Mouse (Mus musculus) bone marrow macrophage, adult 2 months (primary cell): ENCODE data around the gene Myo7a. TPM values are rescaled to one million over a fixed set of nuclear protein-coding genes. Genes with fewer than 3 reads are reported as not detected.
A peak's percentile ranks its signal among the peaks of the same experiment; 100 is the strongest.

ENCODE experiments used
- H3K27ac ChIP-seq: 2 replicates; pipeline ENCODE4 v1.5.1; 2012; ENCODE audit warnings: low read depth, low read length; ENCODE audit not compliant: insufficient read depth
- H3K4me1 ChIP-seq: 2 replicates; pipeline ENCODE4 v1.6.1; 2012; ENCODE audit warnings: low read length; ENCODE audit not compliant: control insufficient read depth, insufficient read depth
- H3K4me3 ChIP-seq: 2 replicates; pipeline ENCODE4 v1.5.1; 2012; ENCODE audit warnings: mild to moderate bottlenecking, low read length, moderate library complexity; ENCODE audit not compliant: insufficient read depth
- CTCF ChIP-seq: IDR thresholded peaks from 2 replicates; pipeline ENCODE4 v1.5.1; 2012; ENCODE audit warnings: low read depth, mild to moderate bottlenecking, low read length, moderate library complexity
- POLR2A ChIP-seq: IDR thresholded peaks from 2 replicates; pipeline ENCODE4 v1.6.1; 2012; ENCODE audit warnings: mild to moderate bottlenecking, low read depth, low read length, borderline replicate concordance
- polyA plus RNA-seq: library from polyadenylated mRNA; stranded (reverse); fragments of >200 nt; gene quantifications from 2 replicates; pipeline ENCODE4 v1.2.4, GENCODE M21; 2012; ENCODE audit not compliant: missing spikeins, insufficient read depth, insufficient read length

Myo7a gene
- 19.9 and 26.4 TPM in 2 replicates for polyA plus RNA-seq

DNA sequence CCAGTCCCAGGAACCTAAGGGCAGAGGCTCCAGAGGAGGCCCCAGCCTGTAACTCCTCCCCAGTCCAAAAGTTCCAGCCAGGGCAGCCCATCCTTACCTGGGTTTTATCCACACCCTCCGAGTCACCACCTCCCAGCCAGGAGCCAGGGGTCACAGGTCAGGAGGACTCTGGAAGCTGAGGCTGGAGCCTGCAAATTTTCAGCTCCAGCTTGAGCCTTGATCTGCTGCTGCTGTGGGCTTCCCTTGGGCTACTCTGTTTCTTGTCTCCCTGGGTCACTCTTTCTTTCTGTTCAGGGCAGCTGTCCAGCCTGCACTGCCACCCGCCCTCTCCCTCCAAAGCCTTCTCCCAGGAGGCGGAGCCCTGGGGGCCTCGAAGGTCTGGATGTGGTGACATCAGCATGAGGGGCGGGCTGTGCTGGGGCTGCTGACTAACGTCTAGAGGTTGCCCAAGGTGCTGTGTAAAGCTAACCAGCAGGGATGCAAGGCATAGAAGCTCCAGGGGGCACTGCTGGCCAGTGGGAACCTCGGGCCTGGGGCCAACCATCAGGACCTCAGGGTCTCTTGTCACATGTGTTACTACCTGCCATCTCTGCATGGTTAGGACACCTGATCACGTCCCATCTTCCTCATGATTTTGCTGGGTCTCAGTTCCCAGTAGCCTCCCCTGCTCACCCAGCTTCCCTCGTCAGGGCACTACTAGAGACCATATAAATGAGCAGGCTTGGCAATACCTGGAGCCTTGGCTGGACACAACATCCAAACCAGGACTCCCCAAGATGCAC is at the start of gene Myo7a:
Gene Myo7a (minus strand): TSS at position 346 of the 782 bp plus-strand sequence.
- TF ChIP-seq POLR2A: no peak
- no peak for TF ChIP-seq CTCF
- no peak within 1 kb of the TSS for H3K27ac ChIP-seq
- H3K4me1 ChIP-seq: peaks cover 18% of the 10 kb centered on the region
- peak within 1 kb of the TSS; percentile 43 for H3K4me3 ChIP-seq

DNA sequence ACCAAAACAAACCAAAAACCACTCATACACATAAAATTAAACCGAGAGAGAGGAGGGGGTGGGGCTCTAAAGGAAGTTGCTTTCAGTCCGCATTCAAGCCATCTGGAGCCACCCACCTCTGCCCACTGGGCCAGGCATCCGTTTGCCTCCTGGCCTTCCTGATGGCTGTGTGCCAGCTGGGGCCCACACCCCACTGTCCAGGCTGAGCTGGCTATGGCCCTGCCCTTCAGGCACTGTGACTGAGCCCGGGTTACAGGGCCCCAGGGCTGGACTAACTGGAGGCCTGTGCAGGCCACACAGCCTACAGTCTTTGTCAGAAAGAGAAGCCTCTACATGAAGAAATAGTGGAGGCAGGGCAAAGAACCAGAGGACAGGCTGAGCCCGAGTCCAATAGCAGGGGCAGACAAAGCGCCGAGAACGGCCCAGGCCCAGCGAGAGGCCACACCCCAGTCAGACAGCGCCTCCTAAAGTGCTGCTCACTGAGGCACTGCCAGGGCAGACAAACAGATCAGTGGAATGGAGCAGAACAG is 45.7 kb upstream of the Myo7a start:
- no peak for TF ChIP-seq POLR2A
- no peak for TF ChIP-seq CTCF
- no peak overlapping the region for H3K4me3 ChIP-seq
- peak overlapping the region; percentile 50 for H3K27ac ChIP-seq
- peaks cover 21% of the 10 kb centered on the region for H3K4me1 ChIP-seq

- Histone ChIP-seq H3K27ac (peak overlapping the region; percentile 48), H3K4me1 (peaks cover 21% of the 10 kb centered on the region), H3K4me3 (no peak overlapping the region)
- TF ChIP-seq POLR2A (no peak), CTCF (no peak)
These were observed 45.2 kb upstream of the Myo7a start for GRCm38 (mm10) chr7:98164382-98164998.

DNA sequence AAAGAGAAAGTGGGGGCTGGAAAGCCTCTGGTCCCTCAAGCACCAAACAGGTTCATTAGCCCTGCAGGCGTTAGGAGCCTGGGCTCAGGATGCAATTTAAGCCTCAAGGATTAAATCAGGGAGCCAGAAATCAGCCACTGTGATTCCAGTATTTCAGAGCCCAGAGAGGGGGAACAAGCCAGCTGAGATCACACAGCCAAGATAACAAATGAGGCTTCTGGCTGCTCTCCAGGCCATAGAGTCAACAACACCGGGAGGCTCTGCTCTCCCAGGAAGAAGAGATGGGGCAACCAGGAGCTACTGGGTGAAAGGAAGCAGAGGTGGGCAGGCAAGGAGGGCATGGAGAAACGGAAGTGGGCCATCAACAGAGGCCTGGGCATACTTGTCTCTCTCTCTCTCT is 44.4 kb upstream of the Myo7a start:
- Histone ChIP-seq H3K4me3 (no peak overlapping the region), H3K27ac (no peak overlapping the region), H3K4me1 (peaks cover 21% of the 10 kb centered on the region)
- TF ChIP-seq CTCF: no peak
- no peak for TF ChIP-seq POLR2A

GRCm38 (mm10) chr7:98162239-98162638 is 42.9 kb upstream of the Myo7a start:
- Histone ChIP-seq H3K27ac (no peak overlapping the region), H3K4me1 (peaks cover 21% of the 10 kb centered on the region), H3K4me3 (no peak overlapping the region)
- no peak for TF ChIP-seq CTCF
- no peak for TF ChIP-seq POLR2A

GRCm38 (mm10) chr7:98160041-98160740 is 40.9 kb upstream of the Myo7a start:
- TF ChIP-seq CTCF (no peak), POLR2A (no peak)
- no peak overlapping the region for H3K27ac ChIP-seq
- no peak overlapping the region for H3K4me3 ChIP-seq
- peaks cover 16% of the 10 kb centered on the region for H3K4me1 ChIP-seq

- H3K4me3 ChIP-seq: no peak overlapping the region
- TF ChIP-seq POLR2A (no peak), CTCF (no peak)
- H3K27ac ChIP-seq: no peak overlapping the region
- H3K4me1 ChIP-seq: peaks cover 2% of the 10 kb centered on the region
These were observed 39.2 kb upstream of the Myo7a start for GRCm38 (mm10) chr7:98158481-98158880.

- TF ChIP-seq CTCF: no peak
- no peak for TF ChIP-seq POLR2A
- Histone ChIP-seq H3K27ac (no peak overlapping the region), H3K4me3 (no peak overlapping the region)
These were observed 38.5 kb upstream of the Myo7a start for GRCm38 (mm10) chr7:98157636-98158332.

GRCm38 (mm10) chr7:98156280-98156665 is 36.9 kb upstream of the Myo7a start:
- Histone ChIP-seq H3K4me3 (no peak overlapping the region), H3K27ac (no peak overlapping the region), H3K4me1 (peaks cover 2% of the 10 kb centered on the region)
- TF ChIP-seq POLR2A: no peak
- no peak for TF ChIP-seq CTCF

More at GRCm38 (mm10) chr7:98157636-98158332, 38.5 kb upstream of the Myo7a start:
- H3K4me1 ChIP-seq: peaks cover 2% of the 10 kb centered on the region
